Mouse (Mus musculus) midbrain, embryonic 11.5 days (tissue): ENCODE measurements around the gene Irf5. TPM values are rescaled to one million over a fixed set of nuclear protein-coding genes. Genes with fewer than 3 reads are reported as not detected.

Experiments
- ATAC-seq: fragments of 200-750 bp; cut with Nextera tagmentation; 2 replicates; pipeline ENCODE4 v1.8.0; 2017; ENCODE audit warnings: moderate TSS enrichment, moderate library complexity; ENCODE audit not compliant: low FRiP score
- DNase-seq: peaks from one replicate; pipeline ENCODE4 v3.0.0; 2015; ENCODE audit warnings: low spot score; ENCODE audit errors: missing footprints
- H3K27ac ChIP-seq: fragments of 300-500 bp; sonication (generic); 2 replicates; pipeline ENCODE4 v1.5.1; 2014; ENCODE audit warnings: low read depth, low read length
- H3K27me3 ChIP-seq: fragments of 300-500 bp; sonication (generic); 2 replicates; pipeline ENCODE4 v1.6.1; 2014; ENCODE audit warnings: mild to moderate bottlenecking, low read length, moderate library complexity, mixed read lengths; ENCODE audit not compliant: control insufficient read depth, insufficient read depth
- H3K36me3 ChIP-seq: fragments of 300-500 bp; sonication (generic); 2 replicates; pipeline ENCODE4 v1.6.1; 2014; ENCODE audit warnings: mild to moderate bottlenecking, low read length, moderate library complexity, mixed read lengths; ENCODE audit not compliant: control insufficient read depth, insufficient read depth
- H3K4me1 ChIP-seq: fragments of 300-500 bp; sonication (generic); 2 replicates; pipeline ENCODE4 v1.6.1; 2014; ENCODE audit warnings: low read length; ENCODE audit not compliant: control insufficient read depth, insufficient read depth
- H3K4me2 ChIP-seq: fragments of 300-500 bp; sonication (generic); 2 replicates; pipeline ENCODE4 v1.6.1; 2014; ENCODE audit warnings: mild to moderate bottlenecking, moderate library complexity
- H3K4me3 ChIP-seq: fragments of 300-500 bp; sonication (generic); 2 replicates; pipeline ENCODE4 v1.5.1; 2014; ENCODE audit warnings: low read depth, low read length
- H3K9ac ChIP-seq: fragments of 300-500 bp; sonication (generic); 2 replicates; pipeline ENCODE4 v1.6.1; 2014; ENCODE audit warnings: low read length
- H3K9me3 ChIP-seq: fragments of 300-500 bp; sonication (generic); 2 replicates; pipeline ENCODE4 v1.6.1; 2016; ENCODE audit warnings: low read length; ENCODE audit not compliant: control insufficient read depth
- WGBS: fragments of 180-500 bp; shearing (Covaris S2); extraction: QIAGEN DNeasy Blood & Tissue Kit; methylation state at CpG from one replicate; pipeline ENCODE4 v1.1.7; 2014; 5-methylcytosine and 5-hydroxymethylcytosine counted together
- polyA plus RNA-seq: library from polyadenylated mRNA; unstranded; fragments of >200 nt; fragmentation: Nextera tagmentation; extraction: Ambion mirVana; gene quantifications from 2 replicates; pipeline ENCODE4 v1.2.1, GENCODE M21; 2014

The Irf5 gene
- 1.2 and 1.6 TPM in 2 replicates for polyA plus RNA-seq

DNA sequence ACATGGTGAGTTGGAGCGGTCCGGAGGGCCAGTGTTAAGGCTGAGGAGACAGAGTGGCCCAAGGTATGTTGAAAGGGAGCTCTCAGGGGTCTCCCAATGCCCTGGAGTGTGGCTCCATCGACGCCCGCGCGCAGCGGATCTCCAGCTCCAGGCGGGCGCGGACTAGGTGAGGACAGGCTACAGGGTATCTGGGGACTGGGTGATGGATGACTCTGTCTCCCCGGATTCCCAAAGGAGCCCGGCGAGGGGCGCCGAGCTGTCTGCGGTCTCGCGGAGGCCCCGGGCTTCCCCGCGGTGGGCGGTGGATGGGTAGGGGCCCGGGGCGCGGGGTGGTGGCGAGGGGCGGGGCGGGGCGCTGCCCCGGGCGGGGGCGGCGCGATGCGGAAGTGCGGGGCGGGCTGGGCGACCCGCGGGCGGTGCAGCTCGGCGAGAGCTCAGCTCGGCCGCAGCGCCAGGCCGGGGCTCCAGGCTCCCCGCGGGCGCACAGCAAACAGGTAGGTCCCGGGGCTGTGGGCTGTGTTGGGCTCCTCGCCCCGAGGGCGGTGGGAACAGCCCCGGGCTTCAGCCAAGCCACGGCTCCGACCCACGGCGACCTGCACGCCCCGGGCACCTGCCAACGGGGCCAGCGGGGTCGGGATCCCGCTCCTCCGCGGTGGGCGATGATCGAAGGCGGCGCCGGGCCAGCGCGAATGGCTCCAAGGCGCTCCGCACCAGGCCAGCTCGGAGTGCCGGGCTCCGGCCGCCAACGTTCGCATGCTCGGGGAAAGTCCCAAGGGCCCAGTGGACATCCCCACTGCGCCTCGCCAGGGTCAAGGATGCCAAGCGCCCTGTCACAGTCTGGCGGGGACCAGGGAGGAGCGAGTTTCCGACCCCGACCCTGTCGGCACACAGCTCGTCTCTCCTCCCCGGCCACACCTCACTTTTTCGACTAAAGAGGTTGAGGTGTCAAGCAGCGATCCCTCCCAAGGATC, at the start of gene Irf5:
Irf5 (plus strand) TSS at position 345 of the 971 bp plus-strand sequence.
- no peaks in the 10 kb centered on the region for H3K9me3 ChIP-seq
- H3K4me1 ChIP-seq: peaks cover 13% of the 10 kb centered on the region
- H3K27me3 ChIP-seq: peaks cover 42% of the 10 kb centered on the region
- H3K27ac ChIP-seq: no peak within 1 kb of the TSS
- H3K36me3 ChIP-seq: no peaks in the 10 kb centered on the region
- WGBS: 1% methylated on average over 71 of the region's 96 CpGs
- peak; percentile 59 for ATAC-seq
- DNase-seq: peak; percentile 92
- H3K4me3 ChIP-seq: peak within 1 kb of the TSS; percentile 43
- peak within 1 kb of the TSS; percentile 75 for H3K4me2 ChIP-seq
- peak within 1 kb of the TSS; percentile 46 for H3K9ac ChIP-seq

DNA sequence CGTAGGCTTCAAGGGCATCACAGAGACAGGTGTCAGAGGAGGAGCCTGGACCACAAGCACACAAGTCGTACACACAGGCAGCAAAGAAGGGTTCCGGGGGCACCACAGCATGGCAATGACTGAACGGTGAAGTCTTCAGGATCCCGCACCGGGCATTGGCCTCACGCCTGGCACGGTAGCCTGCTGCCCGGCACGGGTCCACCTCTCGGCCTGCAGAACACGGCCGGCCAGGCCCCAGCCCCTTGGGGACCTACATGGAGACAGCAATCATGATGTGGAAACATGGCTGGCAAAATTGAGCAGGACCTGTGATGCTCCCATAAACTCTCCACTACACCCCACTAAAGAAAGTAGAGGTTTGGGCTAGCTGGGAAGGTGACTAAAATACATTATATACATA, 43.7 kb upstream of the Irf5 start:
- no peak overlapping the region for H3K4me2 ChIP-seq
- no peaks in the 10 kb centered on the region for H3K36me3 ChIP-seq
- ATAC-seq (no peak), DNase-seq (peak; percentile 19)
- H3K9me3 ChIP-seq: no peaks in the 10 kb centered on the region
- H3K27me3 ChIP-seq: peaks cover 6% of the 10 kb centered on the region; the same call in 1 of the 2 replicates
- no peak overlapping the region for H3K4me3 ChIP-seq
- H3K4me1 ChIP-seq: peaks cover 3% of the 10 kb centered on the region; the same call in 1 of the 2 replicates
- no peak overlapping the region for H3K9ac ChIP-seq
- WGBS: 95% methylated on average over 13 of the region's 13 CpGs
- H3K27ac ChIP-seq: no peak overlapping the region

GRCm38 (mm10) chr6:29484716-29485559, 41.5 kb upstream of the Irf5 start:
- peak overlapping the region; percentile 64 for H3K4me2 ChIP-seq
- H3K4me3 ChIP-seq: peak overlapping the region; percentile 26; the same call in 1 of the 2 replicates
- H3K27me3 ChIP-seq: peaks cover 6% of the 10 kb centered on the region; the same call in 1 of the 2 replicates
- H3K9ac ChIP-seq: peak overlapping the region; percentile 36; the same call in 1 of the 2 replicates
- no peaks in the 10 kb centered on the region for H3K36me3 ChIP-seq
- DNase-seq (peak; percentile 99), ATAC-seq (peak; percentile 76)
- peaks cover 3% of the 10 kb centered on the region; the same call in 1 of the 2 replicates for H3K4me1 ChIP-seq
- no peaks in the 10 kb centered on the region for H3K9me3 ChIP-seq
- no peak overlapping the region for H3K27ac ChIP-seq
- 7% methylated on average over 26 of the region's 26 CpGs for WGBS

GRCm38 (mm10) chr6:29485951-29486350, 40.5 kb upstream of the Irf5 start:
- DNase-seq (no peak), ATAC-seq (no peak)
- Histone ChIP-seq H3K4me2 (no peak overlapping the region), H3K4me1 (peaks cover 3% of the 10 kb centered on the region; the same call in 1 of the 2 replicates), H3K27ac (no peak overlapping the region), H3K36me3 (no peaks in the 10 kb centered on the region), H3K9me3 (no peaks in the 10 kb centered on the region), H3K27me3 (peaks cover 6% of the 10 kb centered on the region; the same call in 1 of the 2 replicates), H3K4me3 (no peak overlapping the region), H3K9ac (no peak overlapping the region)
- 52% methylated on average over 2 of the region's 2 CpGs for WGBS

DNA sequence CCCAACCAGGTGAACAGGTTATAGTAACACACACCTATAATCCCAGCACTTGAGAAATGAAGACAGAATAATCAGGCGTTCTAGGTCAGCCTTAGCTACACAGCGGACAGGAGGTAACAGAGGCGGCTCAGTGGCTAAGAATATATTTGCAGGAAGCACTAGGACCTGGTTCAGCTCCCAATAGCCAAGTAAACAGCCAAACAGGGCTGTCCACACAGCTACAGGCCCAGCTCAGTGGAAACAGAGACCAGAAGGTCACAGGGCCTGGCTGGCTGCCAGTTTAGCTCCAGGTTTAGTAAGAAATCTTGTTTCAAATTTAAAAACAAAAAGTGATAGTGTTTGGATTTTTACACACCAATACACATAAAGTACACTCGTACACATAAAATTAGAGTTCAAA, 32.3 kb upstream of the Irf5 start:
- H3K27me3 ChIP-seq: peaks cover 22% of the 10 kb centered on the region
- 88% methylated on average over 4 of the region's 4 CpGs for WGBS

GRCm38 (mm10) chr6:29496270-29496669, 30.2 kb upstream of the Irf5 start:
- no peaks in the 10 kb centered on the region for H3K36me3 ChIP-seq
- H3K4me2 ChIP-seq: no peak overlapping the region; the same call in 1 of the 2 replicates
- peaks cover 4% of the 10 kb centered on the region; the same call in 1 of the 2 replicates for H3K4me1 ChIP-seq
- H3K27me3 ChIP-seq: peaks cover 22% of the 10 kb centered on the region
- no peak overlapping the region for H3K4me3 ChIP-seq
- H3K27ac ChIP-seq: no peak overlapping the region
- H3K9ac ChIP-seq: no peak overlapping the region
- H3K9me3 ChIP-seq: no peaks in the 10 kb centered on the region
- WGBS: 22% methylated on average over 25 of the region's 25 CpGs
- ATAC-seq (no peak), DNase-seq (no peak)

More for the DNA sequence above, 32.3 kb upstream of the Irf5 start:
- H3K4me3 ChIP-seq: no peak overlapping the region
- no peak overlapping the region for H3K9ac ChIP-seq
- no peaks in the 10 kb centered on the region for H3K36me3 ChIP-seq
- no peak overlapping the region for H3K4me2 ChIP-seq
- H3K27ac ChIP-seq: no peak overlapping the region
- H3K4me1 ChIP-seq: peaks cover 4% of the 10 kb centered on the region; the same call in 1 of the 2 replicates
- DNase-seq (peak; percentile 57), ATAC-seq (no peak)
- no peaks in the 10 kb centered on the region for H3K9me3 ChIP-seq

GRCm38 (mm10) chr6:29497791-29498190, 28.6 kb upstream of the Irf5 start:
- Histone ChIP-seq H3K9me3 (no peaks in the 10 kb centered on the region), H3K27me3 (peaks cover 22% of the 10 kb centered on the region), H3K36me3 (no peaks in the 10 kb centered on the region), H3K4me2 (no peak overlapping the region), H3K9ac (no peak overlapping the region), H3K27ac (no peak overlapping the region), H3K4me3 (no peak overlapping the region), H3K4me1 (peaks cover 4% of the 10 kb centered on the region; the same call in 1 of the 2 replicates)
- WGBS: 45% methylated on average over 2 of the region's 2 CpGs
- no peak for ATAC-seq
- DNase-seq: no peak

- WGBS: 94% methylated on average over 7 of the region's 7 CpGs
- Histone ChIP-seq H3K4me3 (no peak overlapping the region), H3K4me2 (no peak overlapping the region), H3K4me1 (peaks cover 4% of the 10 kb centered on the region; the same call in 1 of the 2 replicates), H3K36me3 (no peaks in the 10 kb centered on the region), H3K9ac (no peak overlapping the region), H3K27me3 (peaks cover 22% of the 10 kb centered on the region), H3K9me3 (no peaks in the 10 kb centered on the region), H3K27ac (no peak overlapping the region)
- DNase-seq (no peak), ATAC-seq (no peak)
Measured at GRCm38 (mm10) chr6:29500177-29500576, 26.2 kb upstream of the Irf5 start.
